In genomic region chr4:137488571-137489303, GRCm38 (mm10) we compare ENCODE assay signal across 8 mouse cellular contexts. TPM values are rescaled to one million over a fixed set of nuclear protein-coding genes. Genes with fewer than 3 reads are reported as not detected.
DNase-seq lines count a peak whose midpoint lies in the region; ATAC-seq lines count a peak whose summit lies in the region.

No protein-coding gene starts in this region.

- WGBS in hindbrain, embryonic 12.5 days, result 10% methylated on average over 12 of the region's 12 CpGs
- WGBS in liver, embryonic 13.5 days (ENCODE audit: insufficient replicate concordance), result 27% methylated on average over 12 of the region's 12 CpGs

- no peaks in the 10 kb centered on the region for H3K36me3 ChIP-seq in hindbrain, embryonic 12.5 days
- H3K36me3 ChIP-seq in liver, embryonic 13.5 days, result no peaks in the 10 kb centered on the region

- H3K9ac ChIP-seq in hindbrain, embryonic 12.5 days, result no peak overlapping the region
- no peak overlapping the region for H3K9ac ChIP-seq in liver, embryonic 13.5 days

- peak; percentile 52 for ATAC-seq in hindbrain, embryonic 12.5 days (ENCODE audit: low FRiP score)
- no peak for ATAC-seq in liver, embryonic 13.5 days (ENCODE audit: low read depth)
- ATAC-seq in erythroblast, adult 5-6 weeks (replicated peaks; ENCODE audit: low FRiP score, poor library complexity, severe bottlenecking), result no peak

- H3K4me2 ChIP-seq in hindbrain, embryonic 12.5 days (replicated peaks), result no peak overlapping the region
- peak overlapping the region; percentile 39 for H3K4me2 ChIP-seq in liver, embryonic 13.5 days

- no peaks in the 10 kb centered on the region for H3K9me3 ChIP-seq in hindbrain, embryonic 12.5 days (replicated peaks)
- H3K9me3 ChIP-seq in liver, embryonic 13.5 days (replicated peaks), result no peaks in the 10 kb centered on the region

- H3K4me3 ChIP-seq in hindbrain, embryonic 12.5 days, result no peak overlapping the region
- no peak overlapping the region for H3K4me3 ChIP-seq in liver, embryonic 13.5 days (replicated peaks)

- H3K27ac ChIP-seq in hindbrain, embryonic 12.5 days, result peak overlapping the region; percentile 55
- H3K27ac ChIP-seq in liver, embryonic 13.5 days, result peak overlapping the region; percentile 68

- H3K4me1 ChIP-seq in hindbrain, embryonic 12.5 days, result peaks cover 54% of the 10 kb centered on the region
- peaks cover 68% of the 10 kb centered on the region for H3K4me1 ChIP-seq in liver, embryonic 13.5 days (replicated peaks)

- peak; percentile 63 to 77 for DNase-seq in adrenal gland, adult (ENCODE audit: inconsistent age in 2 of 2, low spot score in 1 of 2)
- DNase-seq in adrenal gland, adult 8-10 months, result no peak
- peak; percentile 66 for DNase-seq in ES-CJ7 (ENCODE audit: low read depth, low spot score)
- peak; percentile 77 for DNase-seq in gastrocnemius, adult 18-20 months (ENCODE audit: low spot score)
- no peak for DNase-seq in liver, embryonic 13.5 days
- DNase-seq in testis, postnatal 10 days (ENCODE audit: low spot score), result peak; percentile 74

- H3K27me3 ChIP-seq in hindbrain, embryonic 12.5 days, result no peaks in the 10 kb centered on the region
- no peaks in the 10 kb centered on the region for H3K27me3 ChIP-seq in liver, embryonic 13.5 days

RNA-seq across cellular contexts. Expression of gene Hspg2, which starts 20.2 kb away (rescaled TPM):
- 100 to 1,000 TPM; 107 to 236 (median 145) TPM for total RNA-seq in adrenal gland, adult 8-10 months (2022)
- 10 to 100 TPM; 53.7 to 61.6 TPM for total RNA-seq in gastrocnemius, adult 18-20 months (2021)
- 14.7 and 15.0 TPM in 2 replicates for polyA plus RNA-seq in hindbrain, embryonic 12.5 days (2016; fragmentation: Nextera tagmentation; extraction: Ambion mirVana)
- polyA plus RNA-seq in liver, embryonic 13.5 days (2015; fragmentation: Nextera tagmentation; extraction: Ambion mirVana), result 2.6 and 3.2 TPM in 2 replicates
- total RNA-seq in erythroblast, adult 5-6 weeks (2015; ENCODE audit: low replicate concordance), result not detected in 2 replicates
- not detected in 2 replicates for total RNA-seq in erythroblast, adult 5-6 weeks (2017; ENCODE audit: low replicate concordance)

RNA-seq across cellular contexts. Expression of gene 1700013G24Rik, which starts 35.7 kb away (rescaled TPM):
- total RNA-seq in adrenal gland, adult 8-10 months (2022), result not detected
- not detected for total RNA-seq in gastrocnemius, adult 18-20 months (2021)
- not detected in 2 replicates for polyA plus RNA-seq in hindbrain, embryonic 12.5 days (2016; fragmentation: Nextera tagmentation; extraction: Ambion mirVana)
- not detected in 2 replicates for polyA plus RNA-seq in liver, embryonic 13.5 days (2015; fragmentation: Nextera tagmentation; extraction: Ambion mirVana)
- total RNA-seq in erythroblast, adult 5-6 weeks (2015; ENCODE audit: low replicate concordance), result not detected in 2 replicates
- total RNA-seq in erythroblast, adult 5-6 weeks (2017; ENCODE audit: low replicate concordance), result not detected in 2 replicates

RNA-seq across cellular contexts. Expression of gene Cela3b, which starts 58.4 kb away (rescaled TPM):
- under 1 TPM in 1 of 4 experiments, not detected in 3; 0.42 TPM for total RNA-seq in adrenal gland, adult 8-10 months (2022)
- total RNA-seq in gastrocnemius, adult 18-20 months (2021), result under 1 TPM in 1 of 2 experiments, not detected in 1; 0.34 TPM
- polyA plus RNA-seq in hindbrain, embryonic 12.5 days (2016; fragmentation: Nextera tagmentation; extraction: Ambion mirVana), result not detected in 2 replicates
- 0.17 TPM in 1 of 2 replicates, not detected in the other for polyA plus RNA-seq in liver, embryonic 13.5 days (2015; fragmentation: Nextera tagmentation; extraction: Ambion mirVana)
- not detected in 2 replicates for total RNA-seq in erythroblast, adult 5-6 weeks (2015; ENCODE audit: low replicate concordance)
- total RNA-seq in erythroblast, adult 5-6 weeks (2017; ENCODE audit: low replicate concordance), result not detected in 2 replicates

Comparison
In these comparisons a context has a peak if more than half of its experiments do, and no peak if none do; other contexts are left out.
1. DNase-seq: peak in adrenal gland, adult (2 of 2), ES-CJ7 (single experiment), gastrocnemius, adult 18-20 months (single experiment) and testis, postnatal 10 days (single experiment); none in adrenal gland, adult 8-10 months (single experiment) and liver, embryonic 13.5 days (single experiment).
2. RNA of gene Hspg2, which starts 20.2 kb away (total RNA-seq): 107 to 236 TPM in adrenal gland, adult 8-10 months and 53.7 to 61.6 TPM in gastrocnemius, adult 18-20 months; not detected in erythroblast, adult 5-6 weeks; every median in the first group is over 10 times any median in the second.